Mouse (Mus musculus): ENCODE results near the gene Zfp651. TPM values are rescaled to one million over a fixed set of nuclear protein-coding genes. Genes with fewer than 3 reads are reported as not detected.

Gene Zfp651
- polyA plus RNA-seq, 1 experiment from 2014 or later, result 20.4 TPM

DNA sequence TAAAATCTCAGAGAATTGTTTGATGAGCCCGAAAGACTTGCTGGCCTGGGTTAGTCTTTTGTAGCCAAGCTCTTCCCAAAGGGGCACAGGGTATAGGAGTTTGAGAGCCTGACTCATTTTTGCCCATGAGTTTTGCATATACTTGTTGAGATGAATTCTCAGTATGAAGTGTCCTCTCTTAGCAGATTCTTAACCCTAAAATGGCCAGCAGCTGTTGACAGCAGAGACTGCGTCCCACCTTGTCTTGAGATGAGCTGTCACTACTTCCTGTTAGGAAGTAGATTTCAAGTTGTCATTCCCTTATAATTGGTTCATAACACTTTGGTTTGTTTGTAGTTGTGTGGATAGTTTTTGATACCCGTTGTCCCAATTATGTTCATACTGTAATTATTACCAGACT is 18.0 kb upstream of the Zfp651 start:
- Histone ChIP-seq H3K4me1 (replicated peaks; ENCODE audit: control insufficient read depth, insufficient read depth, low read length) (no peaks in the 10 kb centered on the region), H3K27me3 (replicated peaks; ENCODE audit: control insufficient read depth, insufficient read depth, low read length) (no peaks in the 10 kb centered on the region), H3K9ac (replicated peaks; ENCODE audit: low read depth, low read length) (no peak overlapping the region), H3K4me3 (replicated peaks; ENCODE audit: low read length) (no peak overlapping the region), H3K27ac (ENCODE audit: low read length) (no peak overlapping the region), H3K9me3 (ENCODE audit: control insufficient read depth, low read length) (no peaks in the 10 kb centered on the region), H3K4me2 (ENCODE audit: low read length) (no peak overlapping the region), H3K36me3 (ENCODE audit: control insufficient read depth, insufficient read depth) (peaks cover 22% of the 10 kb centered on the region)
- ATAC-seq, result no peak
- WGBS, result 89% methylated on average over 3 of the region's 3 CpGs

GRCm38 (mm10) chr9:121744051-121744450 is 15.1 kb upstream of the Zfp651 start:
- H3K9ac ChIP-seq (replicated peaks; ENCODE audit: low read depth, low read length), result no peak overlapping the region
- H3K4me2 ChIP-seq (ENCODE audit: low read length), result no peak overlapping the region
- H3K4me1 ChIP-seq (replicated peaks; ENCODE audit: control insufficient read depth, insufficient read depth, low read length), result no peaks in the 10 kb centered on the region
- H3K27ac ChIP-seq (ENCODE audit: low read length), result no peak overlapping the region
- H3K4me3 ChIP-seq (replicated peaks; ENCODE audit: low read length), result no peak overlapping the region
- ATAC-seq, result no peak
- 93% methylated on average over 8 of the region's 8 CpGs for WGBS
- H3K36me3 ChIP-seq (ENCODE audit: control insufficient read depth, insufficient read depth), result peaks cover 40% of the 10 kb centered on the region
- no peaks in the 10 kb centered on the region for H3K27me3 ChIP-seq (replicated peaks; ENCODE audit: control insufficient read depth, insufficient read depth, low read length)
- H3K9me3 ChIP-seq (ENCODE audit: control insufficient read depth, low read length), result no peaks in the 10 kb centered on the region

- Histone ChIP-seq H3K27me3 (replicated peaks; ENCODE audit: control insufficient read depth, insufficient read depth, low read length) (no peaks in the 10 kb centered on the region), H3K9ac (replicated peaks; ENCODE audit: low read depth, low read length) (no peak overlapping the region), H3K4me1 (replicated peaks; ENCODE audit: control insufficient read depth, insufficient read depth, low read length) (no peaks in the 10 kb centered on the region), H3K36me3 (ENCODE audit: control insufficient read depth, insufficient read depth) (peaks cover 55% of the 10 kb centered on the region), H3K9me3 (ENCODE audit: control insufficient read depth, low read length) (no peaks in the 10 kb centered on the region), H3K27ac (ENCODE audit: low read length) (no peak overlapping the region), H3K4me2 (ENCODE audit: low read length) (no peak overlapping the region), H3K4me3 (replicated peaks; ENCODE audit: low read length) (no peak overlapping the region)
- 96% methylated on average over 9 of the region's 9 CpGs for WGBS
- ATAC-seq, result no peak
These were observed 6.4 kb upstream of the Zfp651 start for GRCm38 (mm10) chr9:121752774-121753173.

- 86% methylated on average over 3 of the region's 3 CpGs for WGBS
- Histone ChIP-seq H3K9me3 (ENCODE audit: control insufficient read depth, low read length) (no peaks in the 10 kb centered on the region), H3K4me2 (ENCODE audit: low read length) (no peak overlapping the region), H3K27ac (ENCODE audit: low read length) (no peak overlapping the region), H3K27me3 (replicated peaks; ENCODE audit: control insufficient read depth, insufficient read depth, low read length) (no peaks in the 10 kb centered on the region), H3K4me1 (replicated peaks; ENCODE audit: control insufficient read depth, insufficient read depth, low read length) (peaks cover 10% of the 10 kb centered on the region), H3K4me3 (replicated peaks; ENCODE audit: low read length) (no peak overlapping the region), H3K9ac (replicated peaks; ENCODE audit: low read depth, low read length) (no peak overlapping the region), H3K36me3 (ENCODE audit: control insufficient read depth, insufficient read depth) (peaks cover 41% of the 10 kb centered on the region)
- ATAC-seq, result no peak
These were observed 4.5 kb upstream of the Zfp651 start for GRCm38 (mm10) chr9:121754624-121755023.

GRCm38 (mm10) chr9:121756785-121757184 is 2.3 kb upstream of the Zfp651 start:
- Histone ChIP-seq H3K9ac (replicated peaks; ENCODE audit: low read depth, low read length) (no peak overlapping the region), H3K4me2 (ENCODE audit: low read length) (no peak overlapping the region), H3K27me3 (replicated peaks; ENCODE audit: control insufficient read depth, insufficient read depth, low read length) (no peaks in the 10 kb centered on the region), H3K4me3 (replicated peaks; ENCODE audit: low read length) (no peak overlapping the region), H3K9me3 (ENCODE audit: control insufficient read depth, low read length) (no peaks in the 10 kb centered on the region), H3K4me1 (replicated peaks; ENCODE audit: control insufficient read depth, insufficient read depth, low read length) (peaks cover 25% of the 10 kb centered on the region), H3K36me3 (ENCODE audit: control insufficient read depth, insufficient read depth) (peaks cover 19% of the 10 kb centered on the region), H3K27ac (ENCODE audit: low read length) (no peak overlapping the region)
- WGBS, result 90% methylated on average over 3 of the region's 3 CpGs
- ATAC-seq, result no peak

GRCm38 (mm10) chr9:121757432-121757831 is 1.7 kb upstream of the Zfp651 start:
- Histone ChIP-seq H3K27me3 (replicated peaks; ENCODE audit: control insufficient read depth, insufficient read depth, low read length) (no peaks in the 10 kb centered on the region), H3K9me3 (ENCODE audit: control insufficient read depth, low read length) (no peaks in the 10 kb centered on the region), H3K36me3 (ENCODE audit: control insufficient read depth, insufficient read depth) (peaks cover 14% of the 10 kb centered on the region), H3K4me2 (ENCODE audit: low read length) (no peak overlapping the region), H3K4me1 (replicated peaks; ENCODE audit: control insufficient read depth, insufficient read depth, low read length) (peaks cover 27% of the 10 kb centered on the region), H3K27ac (ENCODE audit: low read length) (no peak overlapping the region), H3K4me3 (replicated peaks; ENCODE audit: low read length) (no peak overlapping the region), H3K9ac (replicated peaks; ENCODE audit: low read depth, low read length) (no peak overlapping the region)
- ATAC-seq, result no peak
- WGBS, result 64% methylated on average over 3 of the region's 3 CpGs

- Histone ChIP-seq H3K36me3 (ENCODE audit: control insufficient read depth, insufficient read depth) (peaks cover 17% of the 10 kb centered on the region), H3K4me1 (replicated peaks; ENCODE audit: control insufficient read depth, insufficient read depth, low read length) (peaks cover 27% of the 10 kb centered on the region), H3K27me3 (replicated peaks; ENCODE audit: control insufficient read depth, insufficient read depth, low read length) (no peaks in the 10 kb centered on the region), H3K9me3 (ENCODE audit: control insufficient read depth, low read length) (no peaks in the 10 kb centered on the region), H3K4me3 (replicated peaks; ENCODE audit: low read length) (no peak overlapping the region; the same call in 1 of the 2 replicates), H3K9ac (replicated peaks; ENCODE audit: low read depth, low read length) (no peak overlapping the region), H3K4me2 (ENCODE audit: low read length) (peak overlapping the region; percentile 88), H3K27ac (ENCODE audit: low read length) (no peak overlapping the region)
- no peak for ATAC-seq
- 57% methylated on average over 10 of the region's 10 CpGs for WGBS
These were observed 1.0 kb upstream of the Zfp651 start for GRCm38 (mm10) chr9:121757835-121758814.

- Histone ChIP-seq H3K36me3 (ENCODE audit: control insufficient read depth, insufficient read depth) (peaks cover 10% of the 10 kb centered on the region), H3K4me1 (replicated peaks; ENCODE audit: control insufficient read depth, insufficient read depth, low read length) (peaks cover 27% of the 10 kb centered on the region), H3K4me3 (replicated peaks; ENCODE audit: low read length) (peak overlapping the region; percentile 94), H3K9me3 (ENCODE audit: control insufficient read depth, low read length) (no peaks in the 10 kb centered on the region), H3K9ac (replicated peaks; ENCODE audit: low read depth, low read length) (peak overlapping the region; percentile 92), H3K27ac (ENCODE audit: low read length) (peak overlapping the region; percentile 65; the same call in 1 of the 2 replicates), H3K4me2 (ENCODE audit: low read length) (peak overlapping the region; percentile 88), H3K27me3 (replicated peaks; ENCODE audit: control insufficient read depth, insufficient read depth, low read length) (no peaks in the 10 kb centered on the region)
- ATAC-seq, result peak; percentile 18
- 2% methylated on average over 39 of the region's 43 CpGs for WGBS
These were observed 1.4 kb downstream of the Zfp651 start for GRCm38 (mm10) chr9:121760271-121761090.

DNA sequence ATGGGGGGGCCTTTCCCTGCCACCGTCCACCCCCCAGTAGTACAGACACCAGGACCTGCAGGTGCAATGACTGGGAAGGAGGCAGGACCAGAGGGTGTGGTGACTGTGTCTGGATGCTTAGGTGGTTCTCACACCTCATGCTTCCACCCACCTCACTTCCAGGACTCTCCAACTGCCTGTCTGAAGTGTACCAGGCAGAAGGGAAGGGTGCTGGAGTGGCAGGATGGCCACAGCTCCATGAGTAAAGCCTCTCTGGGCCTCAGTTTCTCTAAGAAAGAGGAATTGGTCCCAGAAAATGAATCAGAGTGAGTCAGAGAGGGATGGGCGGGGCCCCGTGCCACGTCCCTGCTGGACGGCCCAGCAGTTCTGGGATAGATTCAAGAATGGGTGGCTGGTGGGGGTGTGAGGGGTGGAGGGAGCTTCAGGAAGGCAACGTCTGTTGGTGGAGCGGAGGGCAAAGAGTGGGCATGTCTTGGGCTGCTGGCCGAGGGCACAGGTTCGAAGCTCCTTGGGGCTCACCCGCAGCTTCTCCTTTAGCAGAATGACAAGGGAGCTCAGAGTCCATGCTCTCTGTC is 2.0 kb downstream of the Zfp651 start:
- peak overlapping the region; percentile 92 for H3K9ac ChIP-seq (replicated peaks; ENCODE audit: low read depth, low read length)
- peak overlapping the region; percentile 88 for H3K4me2 ChIP-seq (ENCODE audit: low read length)
- no peaks in the 10 kb centered on the region for H3K9me3 ChIP-seq (ENCODE audit: control insufficient read depth, low read length)
- H3K4me1 ChIP-seq (replicated peaks; ENCODE audit: control insufficient read depth, insufficient read depth, low read length), result peaks cover 27% of the 10 kb centered on the region
- H3K36me3 ChIP-seq (ENCODE audit: control insufficient read depth, insufficient read depth), result peaks cover 10% of the 10 kb centered on the region; the same call in 1 of the 2 replicates
- WGBS, result 46% methylated on average over 10 of the region's 10 CpGs
- no peak for ATAC-seq
- H3K27me3 ChIP-seq (replicated peaks; ENCODE audit: control insufficient read depth, insufficient read depth, low read length), result no peaks in the 10 kb centered on the region
- no peak overlapping the region for H3K27ac ChIP-seq (ENCODE audit: low read length)
- H3K4me3 ChIP-seq (replicated peaks; ENCODE audit: low read length), result peak overlapping the region; percentile 94
